Mouse (Mus musculus): ENCODE results near the gene Cpsf6. TPM values are rescaled to one million over a fixed set of nuclear protein-coding genes. Genes with fewer than 3 reads are reported as not detected.

Gene Cpsf6
- polyA plus RNA-seq, 1 experiment = 36.6 TPM

DNA sequence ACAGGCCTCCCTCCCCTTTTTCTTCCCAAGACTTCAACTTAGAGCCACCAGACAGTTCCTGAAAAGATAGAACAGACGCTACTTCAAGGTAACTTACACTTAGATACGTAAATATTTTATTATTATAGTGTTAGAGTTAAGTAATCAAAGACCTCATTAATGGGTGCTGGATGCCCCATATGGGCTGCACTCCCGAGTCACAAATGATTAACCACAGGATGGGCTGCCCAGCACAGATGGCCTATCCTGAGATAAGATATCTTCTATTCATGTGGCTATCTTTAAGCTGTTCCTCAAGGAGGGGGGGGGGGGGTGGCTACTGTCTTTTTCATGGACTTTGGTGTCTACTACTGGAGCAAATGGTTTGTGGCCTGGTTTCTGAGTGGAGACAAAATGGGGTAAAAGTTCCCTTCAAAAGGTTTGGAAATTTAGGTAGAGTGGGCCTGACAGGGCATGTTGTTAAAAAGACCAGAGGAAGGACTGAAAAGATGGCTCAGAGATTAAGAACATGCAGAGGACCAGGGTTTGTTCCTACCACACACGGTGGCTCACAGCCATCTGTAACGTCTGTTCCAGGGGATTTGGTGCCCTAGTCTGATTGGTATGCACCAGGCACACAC, 79.8 kb downstream of the Cpsf6 start:
- no peak overlapping the region for H3ac ChIP-seq (ENCODE audit: control insufficient read depth, insufficient read length, low read depth)
- H3K36me3 ChIP-seq (ENCODE audit: control insufficient read depth, insufficient read depth) = no peaks in the 10 kb centered on the region
- no peak overlapping the region for H3K4me3 ChIP-seq (ENCODE audit: insufficient read depth, poor library complexity, severe bottlenecking)
- peaks cover 45% of the 10 kb centered on the region for H3K27me3 ChIP-seq (ENCODE audit: control insufficient read depth, insufficient read depth, insufficient read length)
- no peaks in the 10 kb centered on the region for H3K79me2 ChIP-seq (ENCODE audit: control insufficient read depth, insufficient read depth)
- no peak for TF ChIP-seq FOSL1 (IDR thresholded peaks at IDR 0.05; ENCODE audit: insufficient read depth, low read length, poor library complexity, severe bottlenecking)
- no peak for TF ChIP-seq MYOD1 (IDR thresholded peaks at IDR 0.05; ENCODE audit: control insufficient read depth, insufficient read length, low read depth)
- no peaks in the 10 kb centered on the region for H3K79me3 ChIP-seq (ENCODE audit: low read depth)

DNA sequence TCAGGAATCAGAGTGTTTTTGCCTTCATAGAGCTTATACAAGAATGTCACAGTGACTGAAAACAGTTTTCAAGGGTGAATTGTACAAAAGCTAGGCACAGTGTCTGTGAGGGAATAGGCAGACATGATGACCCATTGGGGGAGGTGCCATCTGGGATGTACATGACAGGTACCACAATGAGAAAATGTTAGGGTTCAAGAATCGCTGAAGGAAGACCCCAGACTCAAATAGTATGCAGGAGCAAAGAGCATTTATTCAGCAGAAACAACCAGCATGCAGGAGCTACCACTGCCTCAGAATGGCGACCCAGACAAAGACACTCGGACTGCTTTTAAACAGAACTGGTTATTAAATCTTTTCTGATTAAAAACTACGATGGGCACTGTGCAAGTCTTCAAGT, 80.7 kb downstream of the Cpsf6 start:
- Histone ChIP-seq H3K4me3 (ENCODE audit: insufficient read depth, poor library complexity, severe bottlenecking) (no peak overlapping the region), H3K79me3 (ENCODE audit: low read depth) (no peaks in the 10 kb centered on the region), H3K27me3 (ENCODE audit: control insufficient read depth, insufficient read depth, insufficient read length) (peaks cover 47% of the 10 kb centered on the region), H3K36me3 (ENCODE audit: control insufficient read depth, insufficient read depth) (no peaks in the 10 kb centered on the region), H3ac (ENCODE audit: control insufficient read depth, insufficient read length, low read depth) (no peak overlapping the region), H3K79me2 (ENCODE audit: control insufficient read depth, insufficient read depth) (no peaks in the 10 kb centered on the region)
- no peak for TF ChIP-seq FOSL1 (IDR thresholded peaks at IDR 0.05; ENCODE audit: insufficient read depth, low read length, poor library complexity, severe bottlenecking)
- TF ChIP-seq USF1 (IDR thresholded peaks at IDR 0.05; ENCODE audit: low read depth) = no peak
- no peak for TF ChIP-seq MYOG (IDR thresholded peaks at IDR 0.05; ENCODE audit: control insufficient read depth, extremely low read depth, insufficient read length)
- no peak for TF ChIP-seq MAX (IDR thresholded peaks at IDR 0.05)
- TF ChIP-seq CTCF (IDR thresholded peaks at IDR 0.05; ENCODE audit: control insufficient read depth, insufficient read depth, insufficient read length) = no peak
- no peak for TF ChIP-seq MYOD1 (IDR thresholded peaks at IDR 0.05; ENCODE audit: control insufficient read depth, insufficient read length, low read depth)
- TF ChIP-seq CEBPB (IDR thresholded peaks at IDR 0.05; ENCODE audit: low read depth) = no peak

DNA sequence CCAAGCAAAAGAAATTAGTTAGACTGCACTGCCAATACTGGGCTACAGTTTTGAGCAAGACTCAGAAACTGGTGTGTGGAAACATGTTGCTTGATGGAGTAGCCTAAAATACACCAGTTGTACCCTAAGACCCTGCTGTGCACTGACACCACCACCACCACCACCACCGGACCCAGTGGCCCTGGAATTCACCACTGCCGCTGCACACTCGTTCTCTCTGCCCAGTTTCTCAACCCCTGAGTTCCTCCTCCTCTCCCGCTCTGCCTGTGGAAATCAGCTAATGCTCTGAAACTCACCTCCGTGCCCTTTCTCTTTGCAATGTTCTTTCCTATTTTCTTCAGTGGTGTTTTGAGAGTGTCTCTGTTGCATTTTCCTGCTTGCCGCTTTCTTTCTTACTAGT, 81.5 kb downstream of the Cpsf6 start:
- Histone ChIP-seq H3K79me3 (ENCODE audit: low read depth) (no peaks in the 10 kb centered on the region), H3ac (ENCODE audit: control insufficient read depth, insufficient read length, low read depth) (no peak overlapping the region), H3K27me3 (ENCODE audit: control insufficient read depth, insufficient read depth, insufficient read length) (peaks cover 51% of the 10 kb centered on the region), H3K36me3 (ENCODE audit: control insufficient read depth, insufficient read depth) (no peaks in the 10 kb centered on the region), H3K79me2 (ENCODE audit: control insufficient read depth, insufficient read depth) (no peaks in the 10 kb centered on the region), H3K4me3 (ENCODE audit: insufficient read depth, poor library complexity, severe bottlenecking) (no peak overlapping the region)
- TF ChIP-seq FOSL1 (IDR thresholded peaks at IDR 0.05; ENCODE audit: insufficient read depth, low read length, poor library complexity, severe bottlenecking) (no peak), MAX (IDR thresholded peaks at IDR 0.05) (no peak), CTCF (IDR thresholded peaks at IDR 0.05; ENCODE audit: control insufficient read depth, insufficient read depth, insufficient read length) (no peak), CEBPB (IDR thresholded peaks at IDR 0.05; ENCODE audit: low read depth) (no peak), MYOD1 (IDR thresholded peaks at IDR 0.05; ENCODE audit: control insufficient read depth, insufficient read length, low read depth) (no peak), USF1 (IDR thresholded peaks at IDR 0.05; ENCODE audit: low read depth) (no peak), MYOG (IDR thresholded peaks at IDR 0.05; ENCODE audit: control insufficient read depth, extremely low read depth, insufficient read length) (no peak)

Other genes starting within 250 kb of the Cpsf6 start
- gene Frs2, start 231.5 kb downstream of the Cpsf6 start, polyA plus RNA-seq (2012; fragmentation: generic; extraction: Trizol) = 11.0 TPM
- gene Yeats4, start 155.5 kb downstream of the Cpsf6 start, polyA plus RNA-seq (2012; fragmentation: generic; extraction: Trizol) = 40.8 TPM
- gene 9530003J23Rik, start 141.3 kb downstream of the Cpsf6 start, polyA plus RNA-seq (2012; fragmentation: generic; extraction: Trizol) = 0.07 TPM
- gene Lyz2, start 97.7 kb downstream of the Cpsf6 start, polyA plus RNA-seq (2012; fragmentation: generic; extraction: Trizol) = 0.04 TPM
- not detected for gene Lyz1, start 87.1 kb downstream of the Cpsf6 start, polyA plus RNA-seq (2012; fragmentation: generic; extraction: Trizol)
- 0.06 TPM for gene Cpm, start 249.5 kb upstream of the Cpsf6 start, polyA plus RNA-seq (2012; fragmentation: generic; extraction: Trizol)

All from C2C12 (cell line).